Mouse (Mus musculus): ENCODE data around the gene Dach1.

Dach1 gene

GRCm38 (mm10) chr14:98169421-98170076 is at the start of gene Dach1:
Gene Dach1, minus strand, starts transcription at chr14:98169765.
- DNase-seq: no peak

- DNase-seq: no peak
These were observed 30.5 kb upstream of the Dach1 start for GRCm38 (mm10) chr14:98200089-98200488.

GRCm38 (mm10) chr14:98181545-98181944 is 12.0 kb upstream of the Dach1 start:
- DNase-seq: no peak

- no peak for DNase-seq
These were observed 4.3 kb upstream of the Dach1 start for GRCm38 (mm10) chr14:98173831-98174230.

GRCm38 (mm10) chr14:98172394-98172905 is 2.9 kb upstream of the Dach1 start:
- DNase-seq: no peak

GRCm38 (mm10) chr14:98171861-98172260 is 2.3 kb upstream of the Dach1 start:
- DNase-seq: no peak

- no peak for DNase-seq
These were observed 610 bp downstream of the Dach1 start for GRCm38 (mm10) chr14:98168908-98169401.

GRCm38 (mm10) chr14:98168039-98168907 is 1.3 kb downstream of the Dach1 start:
- no peak for DNase-seq

GRCm38 (mm10) chr14:98167186-98168038 is 2.2 kb downstream of the Dach1 start:
- no peak for DNase-seq

GRCm38 (mm10) chr14:98166318-98166976 is 3.1 kb downstream of the Dach1 start:
- DNase-seq: no peak

- DNase-seq: no peak
These were observed 12.8 kb downstream of the Dach1 start for GRCm38 (mm10) chr14:98156753-98157152.

- no peak for DNase-seq
These were observed 13.7 kb downstream of the Dach1 start for GRCm38 (mm10) chr14:98155725-98156392.

GRCm38 (mm10) chr14:98154832-98155422 is 14.6 kb downstream of the Dach1 start:
- DNase-seq: no peak

- DNase-seq: no peak
These were observed 27.8 kb downstream of the Dach1 start for GRCm38 (mm10) chr14:98141758-98142157.

GRCm38 (mm10) chr14:98138873-98139665 is 30.5 kb downstream of the Dach1 start:
- no peak for DNase-seq

GRCm38 (mm10) chr14:98134546-98134945 is 35.0 kb downstream of the Dach1 start:
- DNase-seq: no peak

- DNase-seq: no peak
These were observed 46.5 kb downstream of the Dach1 start for GRCm38 (mm10) chr14:98123032-98123431.

- no peak for DNase-seq
These were observed 52.9 kb downstream of the Dach1 start for GRCm38 (mm10) chr14:98116627-98117026.

GRCm38 (mm10) chr14:98113106-98113505 is 56.5 kb downstream of the Dach1 start:
- no peak for DNase-seq

GRCm38 (mm10) chr14:98109929-98110328 is 59.6 kb downstream of the Dach1 start:
- DNase-seq: no peak

All from cerebellum, adult 11 months (tissue).